Mouse (Mus musculus): ENCODE data around the gene Gm136. TPM values are rescaled to one million over a fixed set of nuclear protein-coding genes. Genes with fewer than 3 reads are reported as not detected.

Gm136 gene
- total RNA-seq (2023) = not detected

GRCm38 (mm10) chr4:34756163-34756562, at the start of gene Gm136:
Gene Gm136, minus strand, starts transcription at chr4:34756263.

GRCm38 (mm10) chr4:34777677-34778527, 21.8 kb upstream of the Gm136 start, which contains the start of gene Smim8:
Gene Smim8, minus strand, starts transcription at chr4:34778423.

DNA sequence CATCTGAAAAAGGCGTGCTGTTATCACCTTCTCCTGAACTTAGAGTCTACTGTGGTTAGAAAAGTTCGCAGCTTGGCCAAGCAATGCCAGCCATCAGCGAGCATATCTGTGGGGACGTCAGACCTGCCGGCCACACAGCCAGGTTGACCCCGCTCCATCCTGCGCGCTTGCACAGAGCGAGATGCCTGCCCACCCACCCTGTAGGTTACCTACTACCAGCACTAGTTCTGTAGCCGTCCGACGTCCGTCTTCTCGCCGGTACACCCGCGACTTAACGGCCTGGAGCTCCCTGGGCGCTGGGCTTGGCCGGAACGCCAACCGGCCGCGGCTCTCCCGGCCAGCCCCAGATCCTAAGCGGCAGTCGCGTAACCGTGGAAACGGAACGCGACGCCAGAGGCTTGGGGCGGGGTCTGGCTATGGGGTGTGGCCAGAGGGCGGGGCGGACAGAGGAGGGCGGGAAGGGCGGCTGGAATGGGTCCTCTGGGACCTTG, 26.2 kb downstream of the Gm136 start, which contains the start of gene Cfap206:
Gene Cfap206, minus strand, starts transcription at position 356 of the 491 bp plus-strand sequence.

Other genes with a start within 250 kb of the Gm136 start
- 10 to 100 TPM; 59.7 to 65.0 TPM for gene Akirin2, start 205.3 kb downstream of the Gm136 start, total RNA-seq (2023)
- 100 to 1,000 TPM in 1 of 2 experiments, 10 to 100 TPM in 1; 93.7 to 110 TPM for gene Orc3, start 141.3 kb downstream of the Gm136 start, total RNA-seq (2023)
- gene Rars2, start 141.3 kb downstream of the Gm136 start, total RNA-seq (2023) = 10 to 100 TPM; 33.4 to 37.2 TPM
- 10 to 100 TPM; 21.7 to 24.5 TPM for gene Slc35a1, start 68.8 kb downstream of the Gm136 start, total RNA-seq (2023)
- not detected for gene Cfap206, start 26.1 kb downstream of the Gm136 start, total RNA-seq (2023)
- gene Smim8, start 22.2 kb upstream of the Gm136 start, total RNA-seq (2023) = 10 to 100 TPM; 12.9 to 20.4 TPM
- gene Zfp292, start 126.7 kb upstream of the Gm136 start, total RNA-seq (2023) = 10 to 100 TPM; 63.9 to 65.8 TPM
- not detected for gene Cga, start 137.5 kb upstream of the Gm136 start, total RNA-seq (2023)

All from B cell, adult 67 days (primary cell).